Mouse (Mus musculus) spleen, adult 2 months (tissue): ENCODE measurements around the gene Sbp. TPM values are rescaled to one million over a fixed set of nuclear protein-coding genes. Genes with fewer than 3 reads are reported as not detected.
A peak's percentile ranks its signal among the peaks of the same experiment; 100 is the strongest.
"Not testable (repeated sequence)": the region's sequence is repeated elsewhere in the genome, so short reads cannot be mapped to it uniquely, and the experiment has no call there.

Experiments used
- DNase-seq, 2 experiments: peaks; one replicate each; pipeline versions ENCODE4 v3.0.0 to v3.0.0-alpha.2; 2012 to 2021; ENCODE audit warnings: low spot score in 2 of 2, low read depth in 1 of 2
- H3K27ac ChIP-seq: fragments of 200-500 bp; 2 replicates; pipeline ENCODE4 v1.5.1; 2012; ENCODE audit warnings: low read length, inconsistent platforms; ENCODE audit not compliant: insufficient read depth
- H3K27me3 ChIP-seq: fragments of 200-500 bp; 2 replicates; pipeline ENCODE4 v1.6.1; 2012; ENCODE audit warnings: mild to moderate bottlenecking, moderate library complexity, low read length, inconsistent platforms; ENCODE audit not compliant: control insufficient read depth, insufficient read depth
- H3K36me3 ChIP-seq: fragments of 200-500 bp; 2 replicates; pipeline ENCODE4 v1.6.1; 2012; ENCODE audit warnings: mild to moderate bottlenecking, low read length, inconsistent platforms; ENCODE audit not compliant: control insufficient read depth, insufficient read depth
- H3K4me1 ChIP-seq: fragments of 200-500 bp; 2 replicates; pipeline ENCODE4 v1.6.1; 2011; ENCODE audit warnings: inconsistent platforms; ENCODE audit not compliant: control insufficient read depth, insufficient read depth, insufficient read length
- H3K4me3 ChIP-seq: fragments of 200-500 bp; 2 replicates; pipeline ENCODE4 v1.5.1; 2011; ENCODE audit warnings: mild to moderate bottlenecking, inconsistent platforms; ENCODE audit not compliant: insufficient read depth, insufficient read length; ENCODE audit errors: extremely low read depth
- CTCF ChIP-seq: fragments of 200-500 bp; IDR thresholded peaks from 2 replicates; pipeline ENCODE4 v1.5.1; 2011; ENCODE audit warnings: mild to moderate bottlenecking, inconsistent platforms; ENCODE audit not compliant: insufficient read depth, insufficient read length, insufficient replicate concordance; ENCODE audit errors: extremely low read depth
- POLR2A ChIP-seq: fragments of 200-500 bp; IDR thresholded peaks from 2 replicates; pipeline ENCODE4 v1.6.1; 2011; ENCODE audit warnings: low read depth, low read length, inconsistent platforms
- WGBS: fragments of 180-500 bp; shearing (Covaris S2); methylation state at CpG from one replicate; pipeline ENCODE4 v1.1.7; 2018; 5-methylcytosine and 5-hydroxymethylcytosine counted together
- polyA plus RNA-seq: library from polyadenylated mRNA; depleted of rRNA; stranded (reverse); fragments of >200 nt; gene quantifications from 2 replicates; pipeline ENCODE4 v1.2.3, GENCODE M21; 2012; rRNA removed

Gene Sbp
- polyA plus RNA-seq: not detected in 2 replicates

DNA sequence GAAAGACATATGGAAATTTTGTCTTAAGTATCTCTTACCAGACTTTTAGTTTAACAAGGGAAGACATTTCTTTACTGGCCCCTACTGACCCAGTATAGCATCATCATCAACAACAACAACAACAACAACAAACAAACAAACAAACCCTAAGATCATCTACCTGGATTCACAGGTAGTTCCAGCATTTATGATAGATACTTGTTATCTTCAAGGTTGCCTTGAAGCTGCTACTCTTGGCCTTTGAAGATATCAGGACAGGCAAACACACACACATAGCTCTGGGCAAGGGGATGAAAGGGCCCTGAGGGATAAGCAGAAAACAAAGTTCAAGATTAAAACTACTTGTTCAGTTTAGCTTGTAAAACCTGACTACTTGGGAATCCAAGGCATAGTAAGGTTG lies at the start of gene Sbp:
Gene Sbp (plus strand): TSS at position 301 of the 400 bp plus-strand sequence.
- no peak for DNase-seq
- no peaks in the 10 kb centered on the region for H3K4me1 ChIP-seq
- H3K4me3 ChIP-seq: no peak within 1 kb of the TSS
- H3K36me3 ChIP-seq: no peaks in the 10 kb centered on the region
- H3K27me3 ChIP-seq: no peaks in the 10 kb centered on the region
- H3K27ac ChIP-seq: no peak within 1 kb of the TSS
- TF ChIP-seq CTCF (no peak), POLR2A (no peak)

DNA sequence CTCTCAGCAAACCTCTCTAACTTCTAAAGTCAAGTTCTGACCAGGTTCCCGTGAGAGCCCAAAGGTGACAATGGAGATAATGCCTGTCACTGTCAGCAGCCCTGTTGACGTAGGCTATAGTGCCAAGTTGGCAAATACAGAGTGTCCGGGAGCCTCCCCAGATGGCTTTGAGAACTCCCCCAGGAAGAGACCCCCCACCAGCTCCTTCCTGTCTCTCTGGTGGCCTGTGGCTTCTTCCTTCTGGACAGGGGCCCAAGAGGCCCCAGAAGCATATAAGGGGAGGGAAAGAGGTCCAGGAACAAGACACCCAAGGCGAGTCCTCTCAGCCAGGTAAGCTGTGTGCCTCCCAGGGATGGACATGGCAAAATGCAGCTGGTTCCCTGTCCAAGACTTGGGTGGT lies 24.3 kb upstream of the Sbp start, which contains the start of gene Dcpp3:
Gene Dcpp3 (plus strand): TSS at position 301 of the 400 bp plus-strand sequence.
- H3K36me3 ChIP-seq, H3K27me3 ChIP-seq, H3K27ac ChIP-seq, DNase-seq, H3K4me1 ChIP-seq, H3K4me3 ChIP-seq: not testable (repeated sequence)
- 56% methylated on average over 4 of the region's 4 CpGs for WGBS

DNA sequence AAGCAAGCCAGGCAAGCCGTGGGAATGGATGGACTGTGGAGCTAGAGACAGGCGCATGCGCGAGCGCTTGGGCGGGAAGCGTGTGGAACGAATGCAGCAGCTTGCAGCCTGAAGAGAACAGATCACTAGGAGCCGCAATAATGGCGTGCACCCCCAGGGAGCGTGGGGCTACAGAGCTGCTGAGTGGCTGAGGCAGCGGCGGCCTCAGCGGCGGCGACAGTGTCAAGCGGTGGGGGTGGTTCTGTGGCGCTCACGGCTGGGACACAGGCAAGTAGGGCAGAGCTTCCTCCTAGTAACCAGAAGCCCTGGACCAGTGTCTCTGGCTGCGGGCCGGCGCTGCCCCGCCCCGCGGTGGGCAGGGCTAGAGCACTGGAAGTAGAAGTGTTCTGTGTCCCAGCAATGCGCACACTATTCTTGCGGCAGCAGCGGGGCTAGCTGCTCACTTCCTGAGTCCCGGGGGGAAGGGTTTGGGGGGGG lies 16.9 kb upstream of the Sbp start:
- H3K4me3 ChIP-seq: peak overlapping the region; percentile 70
- DNase-seq: peak; percentile 65 to 85
- no peaks in the 10 kb centered on the region for H3K36me3 ChIP-seq
- TF ChIP-seq POLR2A: peak; percentile 61
- no peak for TF ChIP-seq CTCF
- H3K27ac ChIP-seq: peak overlapping the region; percentile 53
- H3K27me3 ChIP-seq: no peaks in the 10 kb centered on the region
- WGBS: under 1% methylated on average over 29 of the region's 29 CpGs
- H3K4me1 ChIP-seq: peaks cover 3% of the 10 kb centered on the region

DNA sequence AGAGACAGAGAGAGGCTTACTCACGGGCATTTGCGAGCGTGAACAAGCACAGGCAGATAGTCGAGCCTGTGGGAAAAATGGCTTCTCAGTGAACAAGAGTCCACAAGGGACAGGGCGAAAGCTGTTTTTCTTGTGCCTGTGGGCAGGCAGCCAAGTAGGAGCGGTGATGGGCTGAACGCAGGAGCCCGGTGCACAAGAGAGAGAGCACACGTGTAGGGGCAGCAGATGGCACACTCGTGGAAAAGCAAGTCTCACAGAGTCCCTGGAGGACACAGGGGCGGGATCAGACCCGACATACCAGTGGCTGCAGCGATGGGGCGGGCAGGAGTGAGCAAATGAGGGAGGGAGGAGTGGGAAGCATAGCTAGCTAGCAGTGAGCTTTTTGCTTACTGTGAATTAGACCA lies 16.4 kb upstream of the Sbp start:
- H3K27ac ChIP-seq: peak overlapping the region; percentile 48
- TF ChIP-seq CTCF (no peak), POLR2A (no peak; the same call in 1 of the 2 replicates)
- H3K27me3 ChIP-seq: no peaks in the 10 kb centered on the region
- peak in 1 of 2 experiments; percentile 12 for DNase-seq
- 1% methylated on average over 14 of the region's 14 CpGs for WGBS
- H3K36me3 ChIP-seq: no peaks in the 10 kb centered on the region
- H3K4me1 ChIP-seq: peaks cover 3% of the 10 kb centered on the region
- H3K4me3 ChIP-seq: peak overlapping the region; percentile 70

DNA sequence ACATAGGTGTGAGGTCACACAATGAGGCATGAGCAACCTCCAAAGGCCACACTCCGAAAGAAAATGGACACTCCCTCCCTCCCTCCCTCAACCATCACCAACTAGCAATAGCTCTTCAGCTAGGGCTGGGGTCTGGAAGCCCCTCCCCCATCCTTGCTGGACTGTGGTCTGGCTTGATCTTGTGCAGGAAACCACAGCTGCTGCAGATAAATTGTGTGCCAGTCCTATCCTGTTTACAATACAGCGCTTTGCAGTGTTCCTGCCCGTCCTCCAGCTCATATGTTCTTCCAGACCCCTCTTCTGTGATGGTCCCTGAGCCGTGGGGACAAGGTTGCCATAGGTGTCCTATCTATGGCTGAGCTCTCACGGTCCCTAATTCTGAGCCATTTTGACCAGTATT lies 10.3 kb upstream of the Sbp start:
- TF ChIP-seq CTCF (no peak), POLR2A (no peak)
- 52% methylated on average over 5 of the region's 5 CpGs for WGBS
- Histone ChIP-seq H3K27me3 (no peaks in the 10 kb centered on the region), H3K36me3 (no peaks in the 10 kb centered on the region), H3K4me1 (no peaks in the 10 kb centered on the region), H3K4me3 (no peak overlapping the region), H3K27ac (no peak overlapping the region)
- DNase-seq: no peak

DNA sequence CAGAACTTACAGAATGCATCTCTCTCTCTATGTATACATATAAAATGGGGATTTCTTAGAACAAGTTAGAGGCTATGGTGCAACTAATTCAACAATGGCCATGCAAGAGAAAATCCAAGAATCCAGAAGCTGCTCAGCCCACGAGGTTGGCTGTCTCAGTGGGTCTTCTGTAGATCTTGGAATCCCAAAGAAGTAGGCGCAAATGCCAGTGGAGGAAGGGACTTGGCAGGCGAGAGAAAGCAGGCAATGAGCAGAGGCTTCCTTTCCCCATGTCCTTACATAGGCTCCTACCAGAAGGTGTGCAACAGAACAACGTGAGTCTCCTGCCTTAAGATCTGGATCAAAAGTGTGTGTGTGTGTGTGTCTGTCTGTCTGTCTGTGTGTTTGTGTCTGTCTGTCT lies 6.0 kb downstream of the Sbp start:
- H3K27ac ChIP-seq, H3K27me3 ChIP-seq, H3K4me3 ChIP-seq, H3K4me1 ChIP-seq, DNase-seq, H3K36me3 ChIP-seq: not testable (repeated sequence)
- WGBS: 78% methylated on average over 4 of the region's 4 CpGs

DNA sequence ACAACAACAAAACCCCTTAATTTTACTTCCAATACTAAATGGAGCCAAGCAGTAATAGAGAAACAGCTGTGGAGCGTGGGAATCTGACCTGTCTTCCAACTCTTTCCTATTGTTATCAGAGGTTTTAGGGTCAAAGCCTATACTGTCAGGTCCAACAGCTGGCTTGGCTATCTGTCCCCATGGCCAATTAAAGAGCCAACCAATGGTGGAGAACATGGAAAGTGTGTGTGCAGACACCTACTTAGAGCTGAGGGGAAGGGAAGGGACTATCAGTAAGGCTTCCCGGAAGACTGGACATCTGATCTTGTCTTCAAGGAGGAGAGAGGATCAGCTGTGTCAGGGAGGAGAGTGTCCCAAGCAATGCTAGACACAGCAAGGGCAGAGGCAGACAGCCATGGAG lies 7.6 kb downstream of the Sbp start:
- H3K27ac ChIP-seq: no peak overlapping the region
- no peaks in the 10 kb centered on the region for H3K4me1 ChIP-seq
- no peaks in the 10 kb centered on the region for H3K36me3 ChIP-seq
- DNase-seq: no peak
- H3K27me3 ChIP-seq: no peaks in the 10 kb centered on the region
- no peak overlapping the region for H3K4me3 ChIP-seq
- WGBS: 83% methylated on average over 2 of the region's 2 CpGs
- TF ChIP-seq CTCF (no peak), POLR2A (no peak)

DNA sequence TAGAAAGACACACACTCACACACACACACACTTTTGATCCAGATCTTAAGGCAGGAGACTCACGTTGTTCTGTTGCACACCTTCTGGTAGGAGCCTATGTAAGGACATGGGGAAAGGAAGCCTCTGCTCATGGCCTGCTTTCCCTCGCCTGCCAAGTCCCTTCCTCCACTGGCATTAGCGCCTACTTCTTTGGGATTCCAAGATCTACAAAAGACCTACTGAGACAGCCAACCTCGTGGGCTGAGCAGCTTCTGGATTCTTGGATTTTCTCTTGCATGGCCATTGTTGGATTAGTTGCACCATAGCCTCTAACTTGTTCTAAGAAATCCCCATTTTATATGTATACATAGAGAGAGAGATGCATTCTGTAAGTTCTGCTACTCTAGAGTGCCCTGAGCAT lies 9.4 kb downstream of the Sbp start:
- not testable (repeated sequence) for H3K27me3 ChIP-seq, DNase-seq, H3K4me1 ChIP-seq, H3K4me3 ChIP-seq, H3K36me3 ChIP-seq, H3K27ac ChIP-seq
- WGBS: 77% methylated on average over 4 of the region's 4 CpGs
